Mouse (Mus musculus) thymus, postnatal 0 days (tissue): Measurements from ENCODE around the gene Atp1a2. TPM values are rescaled to one million over a fixed set of nuclear protein-coding genes. Genes with fewer than 3 reads are reported as not detected.

Experiments used
- DNase-seq: peaks from one replicate; pipeline ENCODE4 v3.0.0-alpha.2; 2015; ENCODE audit warnings: low spot score
- polyA plus RNA-seq: library from polyadenylated mRNA; unstranded; fragments of >200 nt; fragmentation: Nextera tagmentation; extraction: Ambion mirVana; gene quantifications from 2 replicates; pipeline ENCODE4 v1.2.1, GENCODE M21; 2015

The Atp1a2 gene
- polyA plus RNA-seq, 1 experiment from 2014 or later, result 0.82 TPM

GRCm38 (mm10) chr1:172324725-172325124, 26.9 kb upstream of the Atp1a2 start:
- peak; percentile 69 for DNase-seq

DNA sequence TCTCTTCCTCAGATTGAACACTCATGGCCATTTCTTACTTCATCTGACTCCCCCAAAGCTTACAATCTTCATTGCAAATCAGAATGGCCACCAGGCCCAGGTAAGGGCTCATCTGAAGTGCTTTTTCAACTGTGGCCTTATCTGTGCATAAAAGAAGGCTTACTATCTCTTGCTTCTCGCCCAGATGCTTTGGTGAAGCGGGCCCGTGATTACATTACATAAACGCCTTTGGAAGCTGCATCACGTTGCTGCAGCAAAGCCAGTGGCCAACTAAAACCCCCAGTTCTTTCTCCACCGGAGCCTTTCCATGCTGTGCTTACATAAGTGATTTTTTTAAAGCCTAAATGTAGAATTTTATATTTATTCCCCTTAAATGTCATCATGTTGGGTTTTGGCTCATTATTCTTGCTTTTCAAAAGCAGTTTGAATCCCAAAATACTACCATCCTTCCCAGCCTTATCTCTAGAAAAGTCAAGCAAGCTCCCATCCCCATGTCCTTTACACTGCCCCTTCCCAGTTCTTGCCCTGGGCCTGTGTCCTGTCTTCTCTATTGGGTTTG, 26.0 kb upstream of the Atp1a2 start:
- DNase-seq, result no peak

GRCm38 (mm10) chr1:172323298-172323697, 25.4 kb upstream of the Atp1a2 start:
- no peak for DNase-seq

- no peak for DNase-seq
Measured at GRCm38 (mm10) chr1:172322725-172323124, 24.9 kb upstream of the Atp1a2 start.

GRCm38 (mm10) chr1:172319921-172320411, 22.1 kb upstream of the Atp1a2 start:
- DNase-seq, result no peak

DNA sequence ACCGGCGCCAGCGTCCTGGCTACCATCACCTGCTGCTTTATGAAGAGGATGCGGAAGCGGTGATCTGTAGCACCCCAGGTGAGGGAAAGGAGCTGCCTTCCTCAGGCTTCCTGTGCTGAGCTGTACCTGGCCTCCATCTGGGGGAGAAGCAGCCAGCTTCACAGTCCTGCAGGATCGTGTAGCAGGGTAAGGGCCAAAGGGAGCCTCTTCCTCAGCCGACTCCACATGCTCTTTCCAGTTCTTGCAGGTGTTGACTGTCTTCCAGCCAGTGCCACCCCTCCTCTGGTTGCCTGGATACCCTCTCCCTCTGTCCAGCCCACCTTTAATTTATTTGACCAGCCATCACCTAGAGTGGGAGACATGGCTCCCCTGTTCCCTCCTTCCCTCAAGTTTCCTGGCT, 21.5 kb upstream of the Atp1a2 start:
- DNase-seq, result no peak

GRCm38 (mm10) chr1:172318424-172319035, 20.7 kb upstream of the Atp1a2 start:
- no peak for DNase-seq

GRCm38 (mm10) chr1:172317946-172318345, 20.1 kb upstream of the Atp1a2 start:
- DNase-seq, result no peak

- no peak for DNase-seq
Measured at GRCm38 (mm10) chr1:172317431-172317830, 19.6 kb upstream of the Atp1a2 start.

GRCm38 (mm10) chr1:172314911-172315310, 17.0 kb upstream of the Atp1a2 start:
- DNase-seq, result no peak

- no peak for DNase-seq
Measured at GRCm38 (mm10) chr1:172313613-172314411, 15.9 kb upstream of the Atp1a2 start.

DNA sequence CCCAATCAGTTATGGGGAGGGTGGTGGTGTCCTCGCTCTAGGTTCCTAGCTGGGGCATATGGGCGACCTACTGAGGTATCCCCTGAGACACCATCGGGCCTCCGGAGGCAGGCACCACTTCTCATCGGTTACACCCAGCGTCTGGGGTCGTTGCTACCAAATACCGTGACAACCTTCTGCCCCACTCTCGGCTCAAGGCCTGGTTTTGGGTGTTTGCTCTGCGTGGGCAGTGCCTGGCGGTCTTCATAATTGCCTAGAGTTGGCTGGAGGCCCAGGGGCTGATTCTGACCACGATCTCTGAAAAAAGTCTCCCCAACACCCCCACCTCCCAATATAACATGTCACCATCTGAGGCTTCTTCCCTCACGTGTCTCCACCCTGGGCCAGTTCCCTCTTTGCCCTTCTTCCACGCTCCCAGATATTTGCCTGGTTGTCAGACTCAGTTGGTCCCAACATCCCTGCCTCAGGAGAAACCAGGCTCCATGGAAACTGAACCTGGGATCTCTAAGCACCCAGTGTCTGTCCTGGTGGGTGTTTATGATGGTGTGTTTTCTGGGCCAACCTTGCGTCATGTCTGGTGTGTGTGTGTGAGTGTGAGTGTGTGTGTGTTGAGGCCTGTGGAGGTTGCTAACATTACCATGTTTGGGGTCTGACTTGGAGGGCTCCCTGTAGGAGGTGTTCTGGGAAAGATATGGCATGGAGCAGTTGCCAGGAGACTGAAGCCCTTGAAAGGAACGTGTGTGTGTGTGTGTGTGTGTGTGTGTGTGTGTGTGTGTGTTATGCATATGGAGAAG, 15.1 kb upstream of the Atp1a2 start:
- DNase-seq, result peak; percentile 4

DNA sequence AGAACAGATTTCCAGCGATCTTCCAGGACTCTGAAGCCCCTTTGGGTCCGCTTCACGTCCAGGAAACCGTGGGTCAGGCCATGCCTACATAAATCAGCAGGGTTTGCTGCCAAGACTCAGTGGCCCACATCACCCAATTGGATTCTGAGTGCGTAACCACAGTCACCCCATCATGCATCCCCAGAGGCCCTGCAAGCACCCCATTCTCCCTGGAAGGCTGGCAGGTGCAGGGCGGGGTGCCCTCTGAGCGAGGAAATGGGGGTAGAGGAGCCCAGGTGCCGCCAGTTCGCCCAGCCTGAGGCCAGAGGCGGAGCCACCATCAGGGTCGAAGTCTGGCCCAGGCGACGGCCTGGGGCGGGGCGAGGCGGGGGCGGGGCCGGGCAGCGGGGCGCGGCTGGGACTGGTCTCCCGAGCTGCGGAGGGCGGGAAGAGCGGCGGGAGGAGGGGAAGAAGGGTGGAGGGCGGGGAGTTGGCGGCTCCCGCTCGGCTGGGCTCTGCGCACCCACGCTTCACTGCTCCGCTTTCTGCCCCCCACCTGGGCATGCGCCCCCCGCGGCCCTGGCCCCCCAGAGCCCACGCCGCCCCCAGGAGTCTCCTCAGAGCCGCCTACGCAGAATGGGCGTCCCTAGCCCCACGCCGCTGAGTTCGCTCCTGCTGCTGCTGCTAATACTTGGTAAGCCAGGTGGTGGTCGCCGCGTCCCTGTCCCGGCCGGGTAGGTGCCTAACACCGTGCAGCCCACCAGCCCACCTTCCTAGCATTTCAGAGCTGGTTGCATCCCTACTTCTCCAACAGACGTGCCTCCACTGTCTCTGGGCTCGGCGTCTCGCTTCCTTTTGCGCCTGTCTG, 14.3 kb upstream of the Atp1a2 start:
- DNase-seq, result peak; percentile 82

DNA sequence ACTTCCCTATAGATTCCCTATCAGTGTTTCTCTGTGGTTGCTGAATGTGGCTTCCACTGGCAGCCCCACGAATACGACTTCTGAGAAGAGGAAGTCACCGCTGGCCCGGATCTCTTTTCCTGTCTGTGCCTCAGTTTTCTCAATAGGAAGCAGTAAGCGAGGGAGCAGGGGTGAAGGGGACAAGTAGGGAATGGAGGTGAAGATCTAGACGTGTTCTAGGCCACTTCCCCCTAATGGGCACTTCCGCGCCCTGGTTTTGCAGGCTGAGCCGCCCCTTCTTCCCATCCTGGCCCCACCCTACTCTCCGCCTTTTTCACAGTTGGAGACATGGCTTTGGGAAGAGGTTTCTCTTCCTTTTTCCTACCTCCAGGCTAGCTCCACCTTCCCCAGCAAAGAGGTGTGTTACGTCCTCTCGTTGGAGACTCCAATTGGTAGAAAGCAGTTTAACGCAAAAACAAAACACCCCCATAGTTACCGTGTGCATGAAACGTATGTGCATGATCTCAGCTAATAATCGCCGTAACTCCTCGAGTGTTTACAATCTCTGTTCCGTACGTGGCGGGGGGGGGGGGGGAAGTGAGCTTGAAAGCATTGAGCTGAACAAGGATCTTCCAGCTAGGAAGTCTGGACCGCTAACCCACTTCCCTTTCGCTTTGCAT, 13.5 kb upstream of the Atp1a2 start:
- DNase-seq, result peak; percentile 39

GRCm38 (mm10) chr1:172309699-172310398, 12.0 kb upstream of the Atp1a2 start:
- peak; percentile 86 for DNase-seq

GRCm38 (mm10) chr1:172308409-172308808, 10.5 kb upstream of the Atp1a2 start:
- DNase-seq, result no peak

GRCm38 (mm10) chr1:172307936-172308335, 10.1 kb upstream of the Atp1a2 start:
- DNase-seq, result no peak

GRCm38 (mm10) chr1:172306885-172307284, 9.0 kb upstream of the Atp1a2 start:
- DNase-seq, result no peak

DNA sequence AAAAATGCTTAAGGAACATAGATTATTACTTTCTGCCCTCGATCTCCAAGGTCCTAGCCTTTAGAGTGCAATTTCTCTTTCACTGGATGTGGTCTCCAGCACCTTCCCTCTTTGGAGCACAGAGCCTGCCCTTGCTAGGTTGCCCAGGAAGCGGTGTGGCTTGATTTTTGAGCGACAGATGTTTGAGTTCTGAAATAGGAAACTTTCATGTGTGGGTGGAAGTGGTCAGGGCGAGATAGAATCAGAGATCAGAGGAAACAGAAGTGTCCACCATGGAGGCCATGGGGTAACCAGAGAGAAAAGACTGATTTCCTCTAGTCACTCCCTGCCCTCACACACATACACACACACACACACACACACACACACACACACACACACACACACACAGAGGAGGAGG, 8.3 kb upstream of the Atp1a2 start:
- DNase-seq, result peak; percentile 27
